Mouse (Mus musculus) hindbrain, embryonic 16.5 days (tissue): ENCODE results near the gene Hmx1. TPM values are rescaled to one million over a fixed set of nuclear protein-coding genes. Genes with fewer than 3 reads are reported as not detected.

ENCODE experiments used
- ATAC-seq: fragments of 200-750 bp; cut with Nextera tagmentation; 2 replicates; pipeline ENCODE4 v1.8.0; 2017; ENCODE audit warnings: moderate TSS enrichment, moderate library complexity
- H3K27ac ChIP-seq: fragments of 300-500 bp; sonication (generic); 2 replicates; pipeline ENCODE4 v1.5.1; 2014; ENCODE audit warnings: low read depth, mild to moderate bottlenecking, control low read depth, low read length, moderate library complexity
- H3K27me3 ChIP-seq: fragments of 300-500 bp; sonication (generic); replicated peaks from 2 replicates; pipeline ENCODE4 v1.6.1; 2014; ENCODE audit warnings: low read length; ENCODE audit not compliant: control insufficient read depth, insufficient read depth
- H3K36me3 ChIP-seq: fragments of 300-500 bp; sonication (generic); 2 replicates; pipeline ENCODE4 v1.6.1; 2014; ENCODE audit warnings: mild to moderate bottlenecking, low read length, moderate library complexity, mixed read lengths; ENCODE audit not compliant: control insufficient read depth, insufficient read depth
- H3K4me1 ChIP-seq: fragments of 300-500 bp; sonication (generic); 2 replicates; pipeline ENCODE4 v1.6.1; 2014; ENCODE audit warnings: low read depth, low read length; ENCODE audit not compliant: control insufficient read depth, insufficient read depth
- H3K4me2 ChIP-seq: fragments of 300-500 bp; sonication (generic); 2 replicates; pipeline ENCODE4 v1.6.1; 2014; ENCODE audit warnings: mild to moderate bottlenecking, low read length, control low read depth, moderate library complexity
- H3K4me3 ChIP-seq: fragments of 300-500 bp; sonication (generic); 2 replicates; pipeline ENCODE4 v1.5.1; 2014; ENCODE audit warnings: mild to moderate bottlenecking, low read length, control low read depth, moderate library complexity
- H3K9ac ChIP-seq: fragments of 300-500 bp; sonication (generic); 2 replicates; pipeline ENCODE4 v1.6.1; 2014; ENCODE audit warnings: low read depth, mild to moderate bottlenecking, control low read depth, low read length, moderate library complexity
- H3K9me3 ChIP-seq: fragments of 300-500 bp; sonication (generic); 2 replicates; pipeline ENCODE4 v1.6.1; 2014; ENCODE audit warnings: mild to moderate bottlenecking, low read length, moderate library complexity; ENCODE audit not compliant: control insufficient read depth
- WGBS: fragments of 180-500 bp; shearing (Covaris S2); extraction: QIAGEN DNeasy Blood & Tissue Kit; methylation state at CpG from one replicate; pipeline ENCODE4 v1.1.7; 2014; 5-methylcytosine and 5-hydroxymethylcytosine counted together
- polyA plus RNA-seq: library from polyadenylated mRNA; unstranded; fragments of >200 nt; fragmentation: Nextera tagmentation; extraction: Ambion mirVana; gene quantifications from 2 replicates; pipeline ENCODE4 v1.2.1, GENCODE M21; 2015

Gene Hmx1
- polyA plus RNA-seq, 1 experiment from 2014 or later, result 0.10 TPM

GRCm38 (mm10) chr5:35396976-35397641 is 8.2 kb downstream of the Hmx1 start:
- no peak overlapping the region for H3K4me3 ChIP-seq
- H3K9me3 ChIP-seq, result no peaks in the 10 kb centered on the region
- WGBS, result under 1% methylated on average over 50 of the region's 57 CpGs
- no peaks in the 10 kb centered on the region for H3K36me3 ChIP-seq
- no peak for ATAC-seq
- peaks cover 3% of the 10 kb centered on the region for H3K4me1 ChIP-seq
- peaks cover 70% of the 10 kb centered on the region for H3K27me3 ChIP-seq
- H3K27ac ChIP-seq, result no peak overlapping the region
- H3K9ac ChIP-seq, result no peak overlapping the region
- H3K4me2 ChIP-seq, result no peak overlapping the region

GRCm38 (mm10) chr5:35397642-35398309 is 8.9 kb downstream of the Hmx1 start:
- ATAC-seq, result no peak
- Histone ChIP-seq H3K9ac (no peak overlapping the region), H3K4me2 (no peak overlapping the region), H3K27ac (no peak overlapping the region), H3K9me3 (no peaks in the 10 kb centered on the region), H3K36me3 (no peaks in the 10 kb centered on the region), H3K4me1 (0 out of 2 replicates have a peak, but pooled peaks cover 2% of the 10 kb centered on the region), H3K27me3 (peaks cover 70% of the 10 kb centered on the region), H3K4me3 (no peak overlapping the region)
- WGBS, result under 1% methylated on average over 39 of the region's 52 CpGs

- H3K9ac ChIP-seq, result no peak overlapping the region
- no peak overlapping the region for H3K4me3 ChIP-seq
- H3K27ac ChIP-seq, result no peak overlapping the region
- WGBS, result 2% methylated on average over 14 of the region's 14 CpGs
- H3K27me3 ChIP-seq, result peaks cover 70% of the 10 kb centered on the region
- no peaks in the 10 kb centered on the region for H3K9me3 ChIP-seq
- ATAC-seq, result no peak
- H3K36me3 ChIP-seq, result no peaks in the 10 kb centered on the region
- 0 out of 2 replicates have a peak, but pooled peaks cover 2% of the 10 kb centered on the region for H3K4me1 ChIP-seq
- no peak overlapping the region for H3K4me2 ChIP-seq
Measured at GRCm38 (mm10) chr5:35398310-35398910, 9.5 kb downstream of the Hmx1 start.

GRCm38 (mm10) chr5:35399061-35399460 is 10.2 kb downstream of the Hmx1 start:
- Histone ChIP-seq H3K9ac (no peak overlapping the region), H3K36me3 (no peaks in the 10 kb centered on the region), H3K4me3 (no peak overlapping the region), H3K27me3 (peaks cover 69% of the 10 kb centered on the region), H3K4me2 (no peak overlapping the region), H3K4me1 (0 out of 2 replicates have a peak, but pooled peaks cover 2% of the 10 kb centered on the region), H3K9me3 (no peaks in the 10 kb centered on the region), H3K27ac (no peak overlapping the region)
- no peak for ATAC-seq
- WGBS, result 2% methylated on average over 7 of the region's 7 CpGs

- WGBS, result 1% methylated on average over 42 of the region's 48 CpGs
- no peak for ATAC-seq
- H3K36me3 ChIP-seq, result no peaks in the 10 kb centered on the region
- H3K4me2 ChIP-seq, result no peak overlapping the region
- H3K27ac ChIP-seq, result no peak overlapping the region
- H3K4me1 ChIP-seq, result 0 out of 2 replicates have a peak, but pooled peaks cover 2% of the 10 kb centered on the region
- no peaks in the 10 kb centered on the region for H3K9me3 ChIP-seq
- no peak overlapping the region for H3K9ac ChIP-seq
- H3K4me3 ChIP-seq, result no peak overlapping the region
- peaks cover 69% of the 10 kb centered on the region for H3K27me3 ChIP-seq
Measured at GRCm38 (mm10) chr5:35399704-35400320, 10.9 kb downstream of the Hmx1 start.

- Histone ChIP-seq H3K27ac (no peak overlapping the region), H3K4me1 (0 out of 2 replicates have a peak, but pooled peaks cover 2% of the 10 kb centered on the region), H3K4me2 (no peak overlapping the region), H3K9ac (no peak overlapping the region), H3K27me3 (peaks cover 59% of the 10 kb centered on the region), H3K4me3 (no peak overlapping the region), H3K9me3 (no peaks in the 10 kb centered on the region), H3K36me3 (no peaks in the 10 kb centered on the region)
- WGBS, result 3% methylated on average over 8 of the region's 8 CpGs
- no peak for ATAC-seq
Measured at GRCm38 (mm10) chr5:35401240-35401639, 12.3 kb downstream of the Hmx1 start.

GRCm38 (mm10) chr5:35407411-35407930 is 18.6 kb downstream of the Hmx1 start:
- Histone ChIP-seq H3K4me1 (no peaks in the 10 kb centered on the region), H3K36me3 (no peaks in the 10 kb centered on the region), H3K27ac (no peak overlapping the region), H3K4me3 (no peak overlapping the region), H3K4me2 (no peak overlapping the region), H3K9me3 (no peaks in the 10 kb centered on the region), H3K9ac (no peak overlapping the region), H3K27me3 (peaks cover 29% of the 10 kb centered on the region)
- ATAC-seq, result no peak
- 59% methylated on average over 9 of the region's 9 CpGs for WGBS

- no peak overlapping the region for H3K4me3 ChIP-seq
- H3K9me3 ChIP-seq, result no peaks in the 10 kb centered on the region
- H3K4me2 ChIP-seq, result no peak overlapping the region
- no peak overlapping the region for H3K9ac ChIP-seq
- H3K27ac ChIP-seq, result no peak overlapping the region
- H3K27me3 ChIP-seq, result peaks cover 5% of the 10 kb centered on the region
- 62% methylated on average over 10 of the region's 10 CpGs for WGBS
- H3K36me3 ChIP-seq, result no peaks in the 10 kb centered on the region
- H3K4me1 ChIP-seq, result no peaks in the 10 kb centered on the region
- ATAC-seq, result no peak
Measured at GRCm38 (mm10) chr5:35411028-35411427, 22.1 kb downstream of the Hmx1 start.

- no peak overlapping the region for H3K4me2 ChIP-seq
- 35% methylated on average over 12 of the region's 12 CpGs for WGBS
- H3K4me3 ChIP-seq, result no peak overlapping the region
- H3K9ac ChIP-seq, result no peak overlapping the region
- no peaks in the 10 kb centered on the region for H3K4me1 ChIP-seq
- no peak for ATAC-seq
- H3K9me3 ChIP-seq, result no peaks in the 10 kb centered on the region
- no peaks in the 10 kb centered on the region for H3K36me3 ChIP-seq
- no peak overlapping the region for H3K27ac ChIP-seq
- H3K27me3 ChIP-seq, result peaks cover 3% of the 10 kb centered on the region
Measured at GRCm38 (mm10) chr5:35412833-35413232, 23.9 kb downstream of the Hmx1 start.
